Mouse (Mus musculus): ENCODE measurements at regions not wholly inside any gene's neighbourhood (a gene's known extent, or its start where the extent isn't known, plus 50 kb on each side); places are given as distances from the start of the nearest gene placed in this dataset.

GRCm38 (mm10) chr4:65014790-65015189 is 109.2 kb upstream of the Pappa start:
- DNase-seq (ENCODE audit: low read depth, low spot score), result no peak

GRCm38 (mm10) chr4:65019487-65019886 is 104.5 kb upstream of the Pappa start:
- peak; percentile 9 for DNase-seq (ENCODE audit: low read depth, low spot score)

GRCm38 (mm10) chr4:65053336-65053735 is 70.6 kb upstream of the Pappa start:
- DNase-seq (ENCODE audit: low read depth, low spot score), result no peak
